Mouse (Mus musculus): ENCODE data around the gene Mcf2l.

The Mcf2l gene

GRCm38 (mm10) chr8:12873357-12874046 lies at the start of gene Mcf2l:
Mcf2l (plus strand) TSS chr8:12873806.
- DNase-seq (ENCODE audit: low spot score) = peak; percentile 23

- DNase-seq (ENCODE audit: low spot score) = no peak
These were observed 49.0 kb upstream of the Mcf2l start for GRCm38 (mm10) chr8:12824562-12824961.

GRCm38 (mm10) chr8:12825236-12825635 lies 48.4 kb upstream of the Mcf2l start:
- DNase-seq (ENCODE audit: low spot score) = no peak

GRCm38 (mm10) chr8:12825686-12826237 lies 47.8 kb upstream of the Mcf2l start:
- DNase-seq (ENCODE audit: low spot score) = no peak

- DNase-seq (ENCODE audit: low spot score) = no peak
These were observed 46.5 kb upstream of the Mcf2l start for GRCm38 (mm10) chr8:12827124-12827523.

- no peak for DNase-seq (ENCODE audit: low spot score)
These were observed 45.3 kb upstream of the Mcf2l start for GRCm38 (mm10) chr8:12828298-12828697.

GRCm38 (mm10) chr8:12829381-12829780 lies 44.2 kb upstream of the Mcf2l start:
- no peak for DNase-seq (ENCODE audit: low spot score)

- no peak for DNase-seq (ENCODE audit: low spot score)
These were observed 41.7 kb upstream of the Mcf2l start for GRCm38 (mm10) chr8:12831659-12832589.

GRCm38 (mm10) chr8:12833616-12834015 lies 40.0 kb upstream of the Mcf2l start:
- DNase-seq (ENCODE audit: low spot score) = no peak

GRCm38 (mm10) chr8:12840834-12841233 lies 32.8 kb upstream of the Mcf2l start:
- DNase-seq (ENCODE audit: low spot score) = no peak

GRCm38 (mm10) chr8:12842342-12842995 lies 31.1 kb upstream of the Mcf2l start:
- no peak for DNase-seq (ENCODE audit: low spot score)

- no peak for DNase-seq (ENCODE audit: low spot score)
These were observed 29.2 kb upstream of the Mcf2l start for GRCm38 (mm10) chr8:12844347-12844950.

GRCm38 (mm10) chr8:12846447-12846846 lies 27.2 kb upstream of the Mcf2l start:
- no peak for DNase-seq (ENCODE audit: low spot score)

- DNase-seq (ENCODE audit: low spot score) = no peak
These were observed 22.4 kb upstream of the Mcf2l start for GRCm38 (mm10) chr8:12851241-12851640.

GRCm38 (mm10) chr8:12856038-12856437 lies 17.6 kb upstream of the Mcf2l start:
- DNase-seq (ENCODE audit: low spot score) = no peak

- DNase-seq (ENCODE audit: low spot score) = no peak
These were observed 10.5 kb upstream of the Mcf2l start for GRCm38 (mm10) chr8:12863061-12863460.

GRCm38 (mm10) chr8:12863608-12864007 lies 10.0 kb upstream of the Mcf2l start:
- no peak for DNase-seq (ENCODE audit: low spot score)

GRCm38 (mm10) chr8:12865790-12866189 lies 7.8 kb upstream of the Mcf2l start:
- no peak for DNase-seq (ENCODE audit: low spot score)

GRCm38 (mm10) chr8:12869661-12870060 lies 3.9 kb upstream of the Mcf2l start:
- DNase-seq (ENCODE audit: low spot score) = no peak

- no peak for DNase-seq (ENCODE audit: low spot score)
These were observed 3.0 kb upstream of the Mcf2l start for GRCm38 (mm10) chr8:12870656-12871055.

GRCm38 (mm10) chr8:12871461-12871860 lies 2.1 kb upstream of the Mcf2l start:
- DNase-seq (ENCODE audit: low spot score) = no peak

GRCm38 (mm10) chr8:12872983-12873356 lies 636 bp upstream of the Mcf2l start:
- DNase-seq (ENCODE audit: low spot score) = no peak

Measured in urinary bladder, postnatal 25 days (tissue).